Mouse (Mus musculus) WW6 (cell line): ENCODE measurements around the gene Susd4.

ENCODE experiments used
- DNase-seq: peaks from one replicate; pipeline ENCODE4 v3.0.0-alpha.2; 2013; ENCODE audit warnings: low read depth, low spot score

Susd4 gene

GRCm38 (mm10) chr1:182787030-182787429, 23.4 kb downstream of the Susd4 start:
- DNase-seq, result no peak

DNA sequence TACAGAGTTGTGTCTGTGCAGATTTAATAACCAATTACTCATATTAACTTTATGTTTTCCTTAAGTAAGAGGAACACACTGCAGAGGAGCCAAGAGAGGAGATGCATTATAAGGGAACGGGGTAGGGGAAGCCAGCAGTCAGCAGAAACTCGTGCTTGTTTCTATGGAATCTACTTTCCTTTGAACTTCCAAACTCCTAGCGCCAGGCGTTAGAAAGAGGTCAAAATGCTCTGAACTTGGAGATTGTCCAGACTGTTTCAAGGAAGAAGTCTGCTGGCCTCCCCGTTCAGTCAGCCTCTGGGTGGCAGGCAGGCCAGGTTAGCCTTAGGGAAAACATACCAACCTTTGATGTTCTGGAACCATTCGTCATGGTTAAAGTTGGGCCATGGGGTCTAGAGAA, 25.2 kb downstream of the Susd4 start:
- no peak for DNase-seq

GRCm38 (mm10) chr1:182792521-182793071, 28.9 kb downstream of the Susd4 start:
- peak; percentile 47 for DNase-seq

DNA sequence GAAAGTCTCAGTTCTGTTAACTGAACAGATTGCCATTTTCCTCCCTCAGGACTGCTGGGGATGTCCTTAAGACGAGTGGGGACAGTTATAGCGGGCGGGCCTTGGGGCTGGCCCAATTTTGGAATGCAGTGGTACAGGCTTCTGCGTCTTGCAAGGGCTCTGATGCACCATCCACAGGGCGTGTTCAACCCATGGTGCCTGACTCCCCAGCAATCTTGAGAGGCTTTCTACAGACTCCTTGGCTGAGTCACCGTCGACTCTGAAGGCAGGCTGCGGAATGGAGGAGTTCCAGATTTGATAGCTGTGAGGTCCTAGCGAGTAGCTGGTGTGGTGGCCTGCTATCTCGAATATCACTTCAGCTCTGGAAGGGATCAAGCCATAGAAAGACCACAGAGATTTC, 30.6 kb downstream of the Susd4 start:
- DNase-seq, result no peak

GRCm38 (mm10) chr1:182794628-182795027, 31.0 kb downstream of the Susd4 start:
- no peak for DNase-seq

DNA sequence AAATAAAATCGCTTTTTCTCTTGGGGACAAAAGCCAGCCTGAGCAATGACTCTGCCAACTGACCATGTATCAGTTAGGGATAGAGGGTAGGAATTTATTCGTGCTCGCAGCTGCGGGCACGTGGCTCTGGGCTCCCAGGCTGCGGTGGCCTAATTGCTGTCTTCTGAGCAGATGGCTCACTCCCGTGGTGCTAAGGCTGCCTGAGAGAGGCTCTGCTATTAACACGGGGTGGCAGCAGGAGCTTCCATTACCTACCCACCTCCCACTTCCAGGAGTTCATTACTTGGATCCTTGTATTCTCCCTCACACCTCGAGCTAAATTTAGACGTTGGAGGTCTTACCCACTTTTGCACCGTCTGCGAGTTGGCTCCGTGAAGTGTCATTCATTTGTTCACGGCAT, 33.4 kb downstream of the Susd4 start:
- DNase-seq, result no peak

GRCm38 (mm10) chr1:182801590-182801989, 37.9 kb downstream of the Susd4 start:
- no peak for DNase-seq

DNA sequence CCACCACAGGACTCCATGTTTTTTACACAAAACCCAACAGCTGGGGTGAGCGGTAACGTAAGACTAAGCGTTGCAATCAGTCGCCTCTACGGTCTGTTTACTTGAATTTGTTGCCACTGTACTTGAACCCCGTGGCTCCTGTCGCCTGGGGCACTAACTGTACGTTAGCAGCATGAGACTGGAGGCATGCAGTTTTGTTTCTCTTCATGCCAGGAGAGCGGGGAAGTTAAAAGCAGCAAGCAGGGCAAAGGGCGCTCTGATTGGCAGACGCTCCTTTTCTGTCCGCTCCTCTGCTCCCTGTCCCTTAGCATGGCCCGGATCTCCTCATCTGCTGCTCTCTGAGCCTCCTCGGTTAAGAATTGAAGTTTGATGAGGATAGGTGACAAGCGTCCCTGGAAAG, 39.2 kb downstream of the Susd4 start:
- no peak for DNase-seq

DNA sequence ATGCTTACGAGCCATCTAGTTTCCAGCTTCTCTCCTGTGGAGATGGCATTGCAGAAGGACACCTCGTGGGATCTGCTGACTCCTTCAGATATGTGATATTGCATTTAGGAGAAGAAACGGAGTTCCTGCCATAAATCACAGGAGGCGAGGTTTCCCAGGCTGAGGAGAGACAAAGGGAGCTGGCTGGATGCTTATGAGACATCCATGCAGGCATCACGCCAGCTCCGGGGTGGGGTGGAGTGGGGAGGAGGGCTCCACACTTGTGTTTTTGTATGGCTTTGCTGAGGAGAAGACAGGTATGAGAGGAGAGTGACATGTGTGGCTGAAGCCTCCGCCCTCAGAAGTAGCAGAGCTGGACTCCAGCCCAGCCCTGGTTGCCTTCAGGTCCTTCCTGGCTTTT, 50.3 kb downstream of the Susd4 start:
- DNase-seq, result no peak

DNA sequence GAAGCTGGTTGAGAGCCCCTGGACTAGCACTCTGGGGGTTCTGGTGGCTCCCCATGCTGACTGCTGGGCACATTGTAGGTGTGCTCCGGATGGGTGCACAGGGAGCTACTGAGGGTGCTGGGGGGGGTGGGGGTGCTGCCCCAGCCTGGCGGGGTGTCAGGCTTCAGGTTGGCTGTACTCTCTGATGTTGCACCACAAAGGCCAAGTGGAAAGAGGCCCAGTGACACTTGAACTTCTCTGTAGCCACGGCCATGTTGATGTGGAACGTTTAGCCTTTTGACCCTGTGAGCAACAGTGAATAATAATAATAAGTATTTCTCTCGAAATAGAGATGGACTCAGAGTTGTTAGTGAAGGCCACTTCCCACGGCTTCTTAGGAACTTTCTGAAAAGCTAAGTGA, 50.9 kb downstream of the Susd4 start:
- no peak for DNase-seq

- no peak for DNase-seq
Observed at GRCm38 (mm10) chr1:182817106-182817505, 53.4 kb downstream of the Susd4 start.

DNA sequence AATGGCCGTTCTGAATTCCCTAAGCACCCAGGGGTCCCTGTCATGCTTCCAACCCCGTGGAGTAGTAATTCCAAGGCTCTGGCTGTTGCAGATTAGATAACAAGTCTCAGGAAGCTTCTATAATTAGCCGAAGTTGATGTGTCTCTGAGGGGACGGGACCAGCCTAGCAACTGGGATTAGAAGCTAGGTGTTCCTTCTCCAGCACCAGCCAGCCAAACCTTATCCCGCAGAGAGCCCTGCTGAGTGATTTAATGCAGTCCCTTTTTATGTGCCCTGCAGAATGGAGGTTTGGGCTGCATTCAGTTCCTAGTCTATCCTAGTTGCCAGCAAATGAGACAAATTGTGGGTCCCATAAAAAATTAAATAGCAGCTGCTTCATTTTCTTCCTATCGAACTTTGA, 54.0 kb downstream of the Susd4 start:
- no peak for DNase-seq

GRCm38 (mm10) chr1:182818931-182819330, 55.3 kb downstream of the Susd4 start:
- no peak for DNase-seq

- no peak for DNase-seq
Observed at GRCm38 (mm10) chr1:182822729-182823128, 59.1 kb downstream of the Susd4 start.

DNA sequence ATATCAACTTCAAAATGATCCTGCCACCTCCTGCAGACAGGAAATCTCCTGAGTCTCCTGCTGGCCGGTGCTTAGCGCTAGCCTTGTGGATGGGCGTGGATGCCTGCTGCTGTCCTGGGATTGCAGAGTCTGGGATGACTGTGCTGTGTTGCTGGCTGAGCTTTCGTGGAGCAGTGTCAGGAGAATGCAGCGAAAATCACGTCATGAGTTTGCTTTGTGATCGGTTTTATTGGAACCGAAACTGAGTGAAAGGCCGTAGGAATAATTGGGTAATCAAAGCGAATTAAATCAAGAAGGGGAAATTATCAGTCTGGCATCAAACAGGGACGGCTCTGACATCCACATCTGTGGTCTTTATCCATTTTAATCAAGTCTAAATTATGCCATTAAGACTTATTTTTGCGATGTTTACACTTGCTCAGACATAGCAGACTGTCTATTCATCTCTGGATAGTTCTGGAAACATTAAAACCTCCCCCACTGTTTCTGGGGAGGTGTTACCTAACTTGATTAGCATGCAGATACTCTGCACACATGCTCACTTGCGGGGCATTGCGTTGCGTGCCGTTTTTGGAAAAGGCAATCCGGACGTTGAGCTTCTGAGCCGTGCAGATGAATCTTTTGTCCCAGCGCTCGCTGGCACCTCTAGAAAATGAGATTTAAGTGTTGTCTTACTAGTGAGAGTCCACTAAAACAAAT, 60.2 kb downstream of the Susd4 start:
- DNase-seq, result no peak

- no peak for DNase-seq
Observed at GRCm38 (mm10) chr1:182826557-182826956, 62.9 kb downstream of the Susd4 start.

DNA sequence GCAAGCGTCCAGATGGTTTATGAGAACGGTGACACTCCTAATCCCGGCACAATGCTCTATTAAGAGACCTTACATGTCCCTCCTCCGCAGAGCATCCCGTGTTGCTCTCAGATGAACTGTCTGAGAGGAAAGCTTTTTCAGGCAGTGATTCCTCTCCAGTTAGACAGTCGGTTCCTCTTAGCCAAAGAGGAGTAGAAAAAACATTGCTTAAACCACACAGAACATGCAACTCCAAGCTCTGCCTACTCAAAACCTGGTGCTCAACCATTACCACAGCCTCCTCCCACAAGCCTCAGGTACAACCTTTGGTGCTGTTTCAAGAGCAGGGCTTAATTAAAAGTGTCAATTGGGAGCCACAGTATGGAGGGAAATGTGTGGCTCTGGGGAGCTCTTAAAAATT, 74.4 kb downstream of the Susd4 start:
- no peak for DNase-seq

- DNase-seq, result no peak
Observed at GRCm38 (mm10) chr1:182839332-182839929, 75.8 kb downstream of the Susd4 start.

GRCm38 (mm10) chr1:182840011-182840410, 76.4 kb downstream of the Susd4 start:
- no peak for DNase-seq

DNA sequence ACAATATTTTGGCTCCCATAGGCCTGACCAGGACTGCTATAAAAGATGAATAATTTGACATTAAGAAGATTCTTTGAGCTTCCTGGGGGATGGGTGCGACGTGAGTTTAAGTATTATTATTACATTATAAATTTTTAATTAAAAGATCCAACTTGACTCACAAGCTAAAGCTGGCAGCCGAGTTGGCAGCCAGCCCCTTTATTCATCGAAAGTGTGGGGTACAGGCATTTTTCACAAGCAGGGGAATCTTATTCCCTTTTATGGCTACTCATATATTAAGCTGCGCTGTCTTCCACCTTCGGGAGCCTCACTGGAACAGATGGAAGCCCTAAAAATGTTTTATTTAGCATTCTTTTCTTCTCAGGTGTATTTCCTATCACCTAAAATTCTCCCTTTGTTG, 76.9 kb downstream of the Susd4 start:
- DNase-seq, result no peak

DNA sequence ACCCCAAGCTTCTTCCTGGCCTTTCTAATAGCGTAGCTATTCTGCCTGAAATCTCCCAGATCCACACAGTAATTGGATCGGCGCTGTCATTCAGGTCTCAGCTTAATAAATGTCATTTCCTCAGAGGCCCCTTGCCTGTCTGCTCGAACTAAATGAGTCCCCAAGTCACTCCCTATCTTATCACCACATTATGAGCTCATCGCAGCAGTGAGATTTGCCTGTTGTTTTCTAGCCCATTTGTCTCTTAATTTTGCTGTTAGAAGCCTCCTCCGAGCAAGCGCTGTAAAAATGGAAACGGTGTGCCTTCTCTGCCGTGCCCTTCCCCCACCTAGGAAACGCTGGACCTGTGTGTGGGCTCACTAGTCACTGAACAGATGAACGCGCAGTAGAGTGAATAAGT, 85.9 kb downstream of the Susd4 start:
- DNase-seq, result no peak

DNA sequence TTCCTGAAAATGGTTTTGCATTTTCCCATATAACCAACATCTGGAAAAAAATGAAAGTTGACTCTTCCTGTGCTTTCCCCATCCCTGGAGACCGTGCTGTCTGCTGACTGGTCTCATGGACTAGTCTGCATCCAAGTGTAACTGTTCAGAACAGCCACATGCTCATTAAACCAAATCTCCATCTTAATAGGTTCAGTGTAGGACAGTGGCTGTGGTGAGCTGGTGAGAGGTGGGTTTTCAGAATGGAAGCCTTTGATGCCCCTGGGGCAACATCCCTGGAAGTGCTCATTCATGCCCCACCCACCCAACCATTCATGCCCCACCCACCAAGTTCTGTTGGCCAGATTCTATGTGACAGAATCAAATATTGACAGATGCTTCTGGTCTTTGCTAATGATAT, 86.4 kb downstream of the Susd4 start:
- DNase-seq, result no peak

DNA sequence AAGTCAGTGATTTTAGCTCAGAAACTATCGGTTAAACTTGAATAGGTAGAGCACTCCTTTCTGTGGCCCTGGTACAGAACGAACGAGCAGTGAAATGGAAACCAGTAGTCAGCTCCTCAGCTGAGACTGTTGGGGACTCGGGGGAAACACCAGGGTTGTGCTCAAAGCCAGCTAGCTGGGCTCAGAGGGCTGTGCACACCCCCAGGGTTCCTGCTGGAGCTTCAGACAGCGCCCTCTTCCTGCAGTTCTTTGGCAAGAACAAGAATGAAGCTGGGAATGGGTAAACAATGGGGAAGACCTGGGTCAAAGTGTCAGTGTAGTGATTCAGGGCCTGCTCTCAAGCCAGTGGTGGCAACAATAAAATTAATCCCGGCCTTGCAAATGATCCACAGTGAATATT, 88.5 kb downstream of the Susd4 start:
- no peak for DNase-seq
